Mouse (Mus musculus): ENCODE results near the gene Secisbp2l. TPM values are rescaled to one million over a fixed set of nuclear protein-coding genes. Genes with fewer than 3 reads are reported as not detected.

Secisbp2l gene
- polyA plus RNA-seq, 1 experiment from 2014 or later = 22.1 TPM

- no peak for ATAC-seq (ENCODE audit: insufficient number of reproducible peaks, low FRiP score, low TSS enrichment, low read depth)
Observed at GRCm38 (mm10) chr2:125738718-125739117, 44.0 kb downstream of the Secisbp2l start.

GRCm38 (mm10) chr2:125736025-125736343, 46.7 kb downstream of the Secisbp2l start:
- DNase-seq (ENCODE audit: low spot score) (no peak), ATAC-seq (ENCODE audit: insufficient number of reproducible peaks, low FRiP score, low TSS enrichment, low read depth) (no peak)
- H3K4me2 ChIP-seq (ENCODE audit: low read depth, severe bottlenecking) = no peak overlapping the region
- H3K4me3 ChIP-seq (ENCODE audit: low read depth, low read length) = no peak overlapping the region
- no peaks in the 10 kb centered on the region for H3K27me3 ChIP-seq (ENCODE audit: control insufficient read depth, insufficient read depth, low read length)
- no peaks in the 10 kb centered on the region for H3K9me3 ChIP-seq (ENCODE audit: control insufficient read depth, low read length)
- no peak overlapping the region for H3K27ac ChIP-seq (replicated peaks; ENCODE audit: low read depth, low read length)
- H3K9ac ChIP-seq (ENCODE audit: low read length) = no peak overlapping the region
- H3K36me3 ChIP-seq (ENCODE audit: control insufficient read depth, insufficient read depth, low read length) = no peaks in the 10 kb centered on the region
- peaks cover 3% of the 10 kb centered on the region; the same call in 1 of the 2 replicates for H3K4me1 ChIP-seq (ENCODE audit: control insufficient read depth, insufficient read depth, low read length)

More at GRCm38 (mm10) chr2:125738718-125739117, 44.0 kb downstream of the Secisbp2l start:
- Histone ChIP-seq H3K9me3 (ENCODE audit: control insufficient read depth, low read length) (no peaks in the 10 kb centered on the region), H3K4me1 (ENCODE audit: control insufficient read depth, insufficient read depth, low read length) (0 out of 2 replicates have a peak, but pooled peaks cover under 1% of the 10 kb centered on the region), H3K9ac (ENCODE audit: low read length) (no peak overlapping the region), H3K27me3 (ENCODE audit: control insufficient read depth, insufficient read depth, low read length) (no peaks in the 10 kb centered on the region), H3K36me3 (ENCODE audit: control insufficient read depth, insufficient read depth, low read length) (no peaks in the 10 kb centered on the region; the same call in 1 of the 2 replicates), H3K27ac (replicated peaks; ENCODE audit: low read depth, low read length) (no peak overlapping the region), H3K4me2 (ENCODE audit: low read depth, severe bottlenecking) (no peak overlapping the region), H3K4me3 (ENCODE audit: low read depth, low read length) (no peak overlapping the region)
- DNase-seq (ENCODE audit: low spot score) = no peak
- 79% methylated on average over 5 of the region's 5 CpGs for WGBS

- no peaks in the 10 kb centered on the region for H3K27me3 ChIP-seq (ENCODE audit: control insufficient read depth, insufficient read depth, low read length)
- WGBS = 71% methylated on average over 2 of the region's 2 CpGs
- no peak overlapping the region for H3K9ac ChIP-seq (ENCODE audit: low read length)
- ATAC-seq (ENCODE audit: insufficient number of reproducible peaks, low FRiP score, low TSS enrichment, low read depth) (no peak), DNase-seq (ENCODE audit: low spot score) (no peak)
- no peak overlapping the region for H3K4me3 ChIP-seq (ENCODE audit: low read depth, low read length)
- no peaks in the 10 kb centered on the region for H3K9me3 ChIP-seq (ENCODE audit: control insufficient read depth, low read length)
- no peaks in the 10 kb centered on the region for H3K36me3 ChIP-seq (ENCODE audit: control insufficient read depth, insufficient read depth, low read length)
- H3K4me1 ChIP-seq (ENCODE audit: control insufficient read depth, insufficient read depth, low read length) = peaks cover 3% of the 10 kb centered on the region; the same call in 1 of the 2 replicates
- no peak overlapping the region for H3K4me2 ChIP-seq (ENCODE audit: low read depth, severe bottlenecking)
- no peak overlapping the region for H3K27ac ChIP-seq (replicated peaks; ENCODE audit: low read depth, low read length)
Observed at GRCm38 (mm10) chr2:125735333-125736024, 47.2 kb downstream of the Secisbp2l start.

GRCm38 (mm10) chr2:125734741-125735140, 47.9 kb downstream of the Secisbp2l start:
- H3K9ac ChIP-seq (ENCODE audit: low read length) = no peak overlapping the region
- H3K4me3 ChIP-seq (ENCODE audit: low read depth, low read length) = no peak overlapping the region
- H3K4me2 ChIP-seq (ENCODE audit: low read depth, severe bottlenecking) = no peak overlapping the region
- no peak overlapping the region for H3K27ac ChIP-seq (replicated peaks; ENCODE audit: low read depth, low read length)
- no peaks in the 10 kb centered on the region for H3K27me3 ChIP-seq (ENCODE audit: control insufficient read depth, insufficient read depth, low read length)
- DNase-seq (ENCODE audit: low spot score) (no peak), ATAC-seq (ENCODE audit: insufficient number of reproducible peaks, low FRiP score, low TSS enrichment, low read depth) (no peak)
- no peaks in the 10 kb centered on the region for H3K9me3 ChIP-seq (ENCODE audit: control insufficient read depth, low read length)
- peaks cover 3% of the 10 kb centered on the region; the same call in 1 of the 2 replicates for H3K4me1 ChIP-seq (ENCODE audit: control insufficient read depth, insufficient read depth, low read length)
- no peaks in the 10 kb centered on the region for H3K36me3 ChIP-seq (ENCODE audit: control insufficient read depth, insufficient read depth, low read length)

GRCm38 (mm10) chr2:125731763-125732560, 50.7 kb downstream of the Secisbp2l start:
- Histone ChIP-seq H3K9ac (ENCODE audit: low read length) (peak overlapping the region; percentile 87), H3K27me3 (ENCODE audit: control insufficient read depth, insufficient read depth, low read length) (no peaks in the 10 kb centered on the region), H3K27ac (replicated peaks; ENCODE audit: low read depth, low read length) (peak overlapping the region; percentile 86), H3K36me3 (ENCODE audit: control insufficient read depth, insufficient read depth, low read length) (no peaks in the 10 kb centered on the region), H3K9me3 (ENCODE audit: control insufficient read depth, low read length) (no peaks in the 10 kb centered on the region), H3K4me2 (ENCODE audit: low read depth, severe bottlenecking) (peak overlapping the region; percentile 52), H3K4me1 (ENCODE audit: control insufficient read depth, insufficient read depth, low read length) (peaks cover 3% of the 10 kb centered on the region; the same call in 1 of the 2 replicates), H3K4me3 (ENCODE audit: low read depth, low read length) (peak overlapping the region; percentile 34)
- peak; percentile 94 for ATAC-seq (ENCODE audit: insufficient number of reproducible peaks, low FRiP score, low TSS enrichment, low read depth)
- 6% methylated on average over 35 of the region's 35 CpGs for WGBS
- peak; percentile 99 for DNase-seq (ENCODE audit: low spot score)

- Histone ChIP-seq H3K27me3 (ENCODE audit: control insufficient read depth, insufficient read depth, low read length) (peaks cover 25% of the 10 kb centered on the region), H3K36me3 (ENCODE audit: control insufficient read depth, insufficient read depth, low read length) (no peaks in the 10 kb centered on the region), H3K9ac (ENCODE audit: low read length) (no peak overlapping the region), H3K27ac (replicated peaks; ENCODE audit: low read depth, low read length) (no peak overlapping the region), H3K4me1 (ENCODE audit: control insufficient read depth, insufficient read depth, low read length) (peaks cover 7% of the 10 kb centered on the region; the same call in 1 of the 2 replicates), H3K9me3 (ENCODE audit: control insufficient read depth, low read length) (no peaks in the 10 kb centered on the region), H3K4me3 (ENCODE audit: low read depth, low read length) (peak overlapping the region; percentile 51), H3K4me2 (ENCODE audit: low read depth, severe bottlenecking) (peak overlapping the region; percentile 96)
- WGBS = 1% methylated on average over 16 of the region's 16 CpGs
- no peak for ATAC-seq (ENCODE audit: insufficient number of reproducible peaks, low FRiP score, low TSS enrichment, low read depth)
- DNase-seq (ENCODE audit: low spot score) = peak; percentile 44
Observed at GRCm38 (mm10) chr2:125724546-125725114, 58.0 kb downstream of the Secisbp2l start.

GRCm38 (mm10) chr2:125724086-125724430, 58.6 kb downstream of the Secisbp2l start, which contains the start of gene Shc4:
TSS of gene Shc4 (minus strand) at chr2:125724148.
- peak; percentile 68 for ATAC-seq (ENCODE audit: insufficient number of reproducible peaks, low FRiP score, low TSS enrichment, low read depth)
- Histone ChIP-seq H3K4me1 (ENCODE audit: control insufficient read depth, insufficient read depth, low read length) (peaks cover 7% of the 10 kb centered on the region; the same call in 1 of the 2 replicates), H3K9ac (ENCODE audit: low read length) (peak within 1 kb of the TSS; percentile 22), H3K36me3 (ENCODE audit: control insufficient read depth, insufficient read depth, low read length) (no peaks in the 10 kb centered on the region), H3K4me2 (ENCODE audit: low read depth, severe bottlenecking) (peak within 1 kb of the TSS; percentile 96), H3K9me3 (ENCODE audit: control insufficient read depth, low read length) (no peaks in the 10 kb centered on the region), H3K27ac (replicated peaks; ENCODE audit: low read depth, low read length) (no peak within 1 kb of the TSS), H3K27me3 (ENCODE audit: control insufficient read depth, insufficient read depth, low read length) (peaks cover 25% of the 10 kb centered on the region), H3K4me3 (ENCODE audit: low read depth, low read length) (peak within 1 kb of the TSS; percentile 51)
- under 1% methylated on average over 15 of the region's 15 CpGs for WGBS
- DNase-seq (ENCODE audit: low spot score) = peak; percentile 66

GRCm38 (mm10) chr2:125723408-125724085, 59.1 kb downstream of the Secisbp2l start:
- Histone ChIP-seq H3K27me3 (ENCODE audit: control insufficient read depth, insufficient read depth, low read length) (peaks cover 25% of the 10 kb centered on the region), H3K27ac (replicated peaks; ENCODE audit: low read depth, low read length) (no peak overlapping the region), H3K4me1 (ENCODE audit: control insufficient read depth, insufficient read depth, low read length) (peaks cover 7% of the 10 kb centered on the region; the same call in 1 of the 2 replicates), H3K4me3 (ENCODE audit: low read depth, low read length) (peak overlapping the region; percentile 51), H3K9me3 (ENCODE audit: control insufficient read depth, low read length) (no peaks in the 10 kb centered on the region), H3K36me3 (ENCODE audit: control insufficient read depth, insufficient read depth, low read length) (no peaks in the 10 kb centered on the region), H3K4me2 (ENCODE audit: low read depth, severe bottlenecking) (peak overlapping the region; percentile 96), H3K9ac (ENCODE audit: low read length) (peak overlapping the region; percentile 22)
- ATAC-seq (ENCODE audit: insufficient number of reproducible peaks, low FRiP score, low TSS enrichment, low read depth) (peak; percentile 76), DNase-seq (ENCODE audit: low spot score) (peak; percentile 71)
- under 1% methylated on average over 34 of the region's 34 CpGs for WGBS

Measured in limb, embryonic 11.5 days (tissue).